Mouse (Mus musculus) splenic B cell, adult 2 months (primary cell): ENCODE measurements around the gene Bik.

Experiments used
- DNase-seq: peaks from one replicate; pipeline ENCODE4 v3.0.0-alpha.2; 2011; ENCODE audit warnings: low read depth, low spot score
- H3K27me3 ChIP-seq: 2 replicates; pipeline ENCODE4 v1.6.1; 2012; ENCODE audit warnings: mild to moderate bottlenecking, low read length, moderate library complexity, mixed read lengths; ENCODE audit not compliant: control insufficient read depth, poor library complexity, insufficient read depth, severe bottlenecking
- H3K36me3 ChIP-seq: 2 replicates; pipeline ENCODE4 v1.6.1; 2012; ENCODE audit warnings: mild to moderate bottlenecking, low read length, moderate library complexity, mixed read lengths; ENCODE audit not compliant: control insufficient read depth, poor library complexity, insufficient read depth, severe bottlenecking

Bik gene

GRCm38 (mm10) chr15:83572132-83572531 is 45.5 kb downstream of the Bik start:
- peaks cover 6% of the 10 kb centered on the region for H3K36me3 ChIP-seq
- no peaks in the 10 kb centered on the region for H3K27me3 ChIP-seq
- DNase-seq, result no peak

- Histone ChIP-seq H3K27me3 (no peaks in the 10 kb centered on the region), H3K36me3 (peaks cover 6% of the 10 kb centered on the region)
- DNase-seq, result no peak
Observed at GRCm38 (mm10) chr15:83573606-83574005, 46.9 kb downstream of the Bik start.

GRCm38 (mm10) chr15:83574731-83575351 is 48.2 kb downstream of the Bik start:
- DNase-seq, result no peak
- peaks cover 6% of the 10 kb centered on the region for H3K36me3 ChIP-seq
- no peaks in the 10 kb centered on the region for H3K27me3 ChIP-seq

- DNase-seq, result no peak
Observed at GRCm38 (mm10) chr15:83575543-83575942, 48.9 kb downstream of the Bik start.

GRCm38 (mm10) chr15:83576651-83577050 is 50.0 kb downstream of the Bik start:
- H3K36me3 ChIP-seq, result peaks cover 6% of the 10 kb centered on the region
- H3K27me3 ChIP-seq, result no peaks in the 10 kb centered on the region
- DNase-seq, result no peak

More at GRCm38 (mm10) chr15:83575543-83575942, 48.9 kb downstream of the Bik start:
- H3K36me3 ChIP-seq, result peaks cover 6% of the 10 kb centered on the region
- no peaks in the 10 kb centered on the region for H3K27me3 ChIP-seq

- DNase-seq, result no peak
- no peaks in the 10 kb centered on the region for H3K36me3 ChIP-seq
- no peaks in the 10 kb centered on the region for H3K27me3 ChIP-seq
Observed at GRCm38 (mm10) chr15:83582931-83583330, 56.3 kb downstream of the Bik start.

DNA sequence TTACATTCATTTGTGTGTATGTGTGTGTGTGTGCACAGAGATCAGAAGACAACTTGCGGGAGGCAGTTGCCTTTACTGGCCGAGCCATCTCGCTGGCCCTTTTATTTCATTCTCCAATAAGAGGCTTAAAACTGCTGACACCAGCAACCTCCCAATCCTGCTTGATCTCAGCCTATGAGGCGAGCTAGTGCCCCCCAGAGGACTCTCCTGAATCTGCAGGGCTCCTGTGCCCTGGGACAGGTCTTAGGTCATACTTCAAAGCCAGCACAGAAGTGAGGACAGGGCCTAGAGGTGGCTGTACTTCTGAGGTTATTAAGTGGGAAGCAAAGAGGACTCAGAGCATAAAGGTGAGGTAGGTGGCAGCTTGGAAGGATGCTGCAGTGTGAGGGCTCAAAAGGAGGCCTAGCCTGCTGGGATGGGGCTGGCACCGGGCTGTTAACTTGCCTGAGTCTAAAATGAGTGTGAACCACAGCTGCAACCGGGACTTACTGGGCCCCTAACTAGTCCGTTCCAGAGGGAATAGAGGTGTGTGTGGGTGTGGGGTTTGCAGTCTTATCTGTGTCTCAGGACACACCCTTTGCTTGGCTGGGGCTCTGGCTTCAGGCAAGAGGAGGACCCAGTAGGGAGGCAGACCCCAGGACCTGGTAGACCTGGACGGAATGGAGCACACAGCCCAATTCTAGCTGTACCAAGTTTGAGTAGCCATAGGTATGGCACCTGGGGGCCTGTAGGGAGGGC is 56.9 kb downstream of the Bik start:
- DNase-seq, result peak; percentile 44
- Histone ChIP-seq H3K27me3 (no peaks in the 10 kb centered on the region), H3K36me3 (no peaks in the 10 kb centered on the region)

DNA sequence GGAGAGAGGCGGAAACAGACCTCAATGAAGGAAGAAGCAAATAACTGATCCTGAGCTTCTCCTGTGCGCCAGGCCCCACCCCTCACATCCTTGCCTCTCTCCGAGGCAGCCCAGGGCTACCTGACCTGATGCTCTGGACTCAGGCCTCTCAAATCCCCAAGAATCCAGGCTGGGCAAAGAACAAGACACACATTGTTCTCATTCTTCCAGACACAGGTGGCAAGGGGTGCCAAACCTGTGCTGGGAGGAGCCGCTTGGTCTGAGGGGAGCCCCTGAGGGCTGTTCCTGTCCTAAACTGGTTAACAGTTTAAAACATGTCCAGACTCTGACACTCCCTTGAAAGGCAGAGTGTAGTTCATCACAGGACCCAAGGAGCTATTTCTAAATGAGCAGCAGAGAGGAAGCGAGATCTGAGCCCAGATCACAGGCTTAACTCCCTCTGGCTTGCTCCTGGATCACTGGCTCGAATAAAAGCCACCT is 58.1 kb downstream of the Bik start:
- Histone ChIP-seq H3K36me3 (no peaks in the 10 kb centered on the region), H3K27me3 (no peaks in the 10 kb centered on the region)
- DNase-seq, result no peak

DNA sequence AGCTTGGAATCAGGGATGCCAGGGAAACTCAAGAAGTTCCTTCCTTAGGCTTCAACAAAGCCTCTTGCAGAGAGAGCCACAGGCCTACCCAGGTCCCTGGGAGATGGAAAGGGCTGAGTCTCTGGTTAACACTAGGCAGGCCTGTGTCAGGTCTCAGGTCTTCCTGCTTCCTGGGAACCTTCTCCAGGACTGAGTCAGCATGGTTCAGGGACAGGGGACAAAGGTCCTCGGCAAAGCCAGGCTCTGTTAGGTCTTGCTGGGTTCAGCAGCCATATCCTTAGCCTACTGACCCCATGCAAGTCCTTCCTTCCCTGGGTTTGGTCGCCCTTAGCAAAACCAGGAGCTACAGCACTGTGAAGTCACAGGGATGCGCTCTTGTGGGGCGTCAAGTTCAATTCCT is 64.2 kb downstream of the Bik start:
- DNase-seq, result no peak
- H3K27me3 ChIP-seq, result no peaks in the 10 kb centered on the region
- no peaks in the 10 kb centered on the region for H3K36me3 ChIP-seq

DNA sequence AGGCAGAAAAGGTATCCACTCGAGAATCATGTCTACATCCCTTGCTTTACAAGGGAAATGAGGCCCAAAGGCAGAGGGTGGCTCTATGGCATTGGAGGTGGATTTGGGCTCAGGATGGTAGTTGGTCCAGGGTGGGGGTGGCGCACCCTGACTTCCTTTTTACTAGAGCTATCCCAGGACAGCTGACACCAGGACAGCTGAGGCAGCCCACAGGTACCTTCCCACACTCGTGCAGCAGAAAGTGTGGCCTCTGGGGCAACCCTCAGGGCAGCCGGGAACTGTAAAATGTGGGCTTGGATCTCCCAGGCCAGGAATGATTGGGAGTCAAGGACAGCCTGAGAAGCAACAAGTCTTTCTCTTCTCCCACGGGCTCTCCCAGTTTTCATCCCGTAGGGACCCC is 65.1 kb downstream of the Bik start:
- no peak for DNase-seq
- H3K27me3 ChIP-seq, result no peaks in the 10 kb centered on the region

GRCm38 (mm10) chr15:83592260-83593188 is 65.9 kb downstream of the Bik start:
- no peaks in the 10 kb centered on the region for H3K27me3 ChIP-seq
- H3K36me3 ChIP-seq, result no peaks in the 10 kb centered on the region
- no peak for DNase-seq

More for the DNA sequence above, 65.1 kb downstream of the Bik start:
- no peaks in the 10 kb centered on the region for H3K36me3 ChIP-seq

- H3K36me3 ChIP-seq, result no peaks in the 10 kb centered on the region
- H3K27me3 ChIP-seq, result no peaks in the 10 kb centered on the region
- no peak for DNase-seq
Observed at GRCm38 (mm10) chr15:83593189-83593585, 66.5 kb downstream of the Bik start.

DNA sequence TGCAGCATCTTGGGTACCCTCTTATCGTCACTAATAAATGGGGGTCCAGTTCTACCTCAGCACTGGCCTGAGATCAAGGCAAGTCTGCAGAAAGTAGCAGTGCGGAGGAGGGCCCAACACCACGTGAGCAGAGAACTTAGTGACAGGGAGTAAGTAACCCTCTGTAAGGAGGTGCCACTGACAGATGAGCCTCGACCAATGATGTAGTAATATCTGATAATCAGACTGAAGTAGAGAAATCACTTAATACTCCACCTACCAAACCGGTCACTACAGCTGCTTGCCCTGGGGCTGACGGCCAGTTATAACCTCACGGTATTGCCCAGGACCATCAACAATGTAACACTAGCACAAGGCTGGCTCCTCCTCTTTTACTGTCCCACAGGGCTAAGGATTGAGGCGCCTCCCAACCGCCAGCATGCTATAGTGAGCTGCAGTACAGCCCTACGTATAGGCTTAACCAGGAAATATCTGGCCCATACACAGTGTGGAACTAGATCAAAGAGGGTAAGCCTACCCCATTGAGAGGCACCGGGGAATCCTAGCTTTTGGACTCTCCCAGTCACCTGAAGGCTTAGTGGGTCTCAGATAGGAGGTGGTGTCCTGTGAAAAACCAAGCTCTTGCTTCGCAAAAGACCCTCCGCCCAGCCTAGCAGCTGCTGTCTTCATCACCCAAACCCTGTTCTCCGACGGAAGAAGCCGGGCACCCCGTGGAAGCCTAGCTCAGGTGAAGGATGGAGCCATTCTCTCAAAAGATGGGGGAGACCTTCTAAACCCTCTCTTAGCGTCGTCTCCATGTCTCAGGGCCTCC is 67.2 kb downstream of the Bik start:
- H3K27me3 ChIP-seq, result no peaks in the 10 kb centered on the region
- no peaks in the 10 kb centered on the region for H3K36me3 ChIP-seq
- DNase-seq, result no peak
